Mouse (Mus musculus): ENCODE measurements around the gene Inhbb. TPM values are rescaled to one million over a fixed set of nuclear protein-coding genes. Genes with fewer than 3 reads are reported as not detected.

Inhbb gene
- 3.0 TPM for polyA plus RNA-seq (2015; fragmentation: Illumina TruSeq; extraction: RNeasy Lipid Tissue Mini Kit (QIAGEN cat#74804); ENCODE audit: insufficient read depth, low replicate concordance)

DNA sequence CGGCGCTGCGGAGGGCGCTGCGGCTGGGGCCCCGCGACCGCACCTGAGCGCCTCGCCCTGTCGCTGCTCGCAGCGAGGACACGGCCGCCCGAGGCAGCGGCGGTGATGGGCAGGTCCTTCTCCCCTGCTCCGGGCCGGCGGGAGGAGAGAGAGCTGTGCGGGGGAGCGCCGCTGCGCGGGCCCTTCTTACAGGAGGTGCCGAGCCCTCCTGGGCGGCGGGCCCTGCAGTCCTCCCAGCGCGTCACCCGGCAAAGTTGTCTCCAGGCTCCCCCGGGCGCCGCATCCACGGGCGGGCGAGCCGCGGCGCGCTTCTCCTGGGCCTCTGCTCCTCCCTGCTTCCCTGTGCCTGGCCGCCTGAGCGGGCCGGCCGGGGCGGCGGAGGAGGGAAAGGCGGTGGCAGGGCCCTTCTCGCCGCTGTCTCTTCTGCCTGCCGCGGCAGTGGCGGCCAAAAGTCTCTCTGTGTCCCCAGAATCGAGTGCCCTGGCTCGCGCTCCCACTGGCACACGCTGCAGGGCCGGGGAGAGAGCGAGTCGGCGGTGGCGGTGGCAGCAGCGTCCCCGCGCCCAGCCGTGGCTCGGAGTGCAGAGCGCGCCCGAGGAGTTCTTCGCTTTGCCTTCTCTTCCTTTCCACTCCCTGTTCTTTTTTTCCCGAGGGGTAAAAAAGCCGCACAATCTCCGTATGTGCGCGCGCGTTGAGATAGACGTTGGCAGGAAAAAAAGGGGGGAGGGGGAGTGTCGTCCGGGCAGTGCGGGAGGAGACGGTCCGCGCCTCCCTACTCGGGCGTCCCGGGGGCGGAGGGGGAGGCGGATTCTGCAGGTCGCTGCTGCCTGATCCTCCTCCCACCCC, at the start of gene Inhbb:
TSS of gene Inhbb (minus strand) at position 673 of the 846 bp plus-strand sequence.

Other genes with a start within 250 kb of the Inhbb start
- 25.0 TPM for gene Ralb, start 82.5 kb upstream of the Inhbb start, polyA plus RNA-seq (2015; fragmentation: Illumina TruSeq; extraction: RNeasy Lipid Tissue Mini Kit (QIAGEN cat#74804); ENCODE audit: insufficient read depth, low replicate concordance)
- gene Tmem185b, start 103.9 kb upstream of the Inhbb start, polyA plus RNA-seq (2015; fragmentation: Illumina TruSeq; extraction: RNeasy Lipid Tissue Mini Kit (QIAGEN cat#74804); ENCODE audit: insufficient read depth, low replicate concordance): 18.3 TPM
- 1.4 TPM for gene Epb41l5, start 226.8 kb upstream of the Inhbb start, polyA plus RNA-seq (2015; fragmentation: Illumina TruSeq; extraction: RNeasy Lipid Tissue Mini Kit (QIAGEN cat#74804); ENCODE audit: insufficient read depth, low replicate concordance)